Mouse (Mus musculus): ENCODE measurements around the gene Vcp.

DNA sequence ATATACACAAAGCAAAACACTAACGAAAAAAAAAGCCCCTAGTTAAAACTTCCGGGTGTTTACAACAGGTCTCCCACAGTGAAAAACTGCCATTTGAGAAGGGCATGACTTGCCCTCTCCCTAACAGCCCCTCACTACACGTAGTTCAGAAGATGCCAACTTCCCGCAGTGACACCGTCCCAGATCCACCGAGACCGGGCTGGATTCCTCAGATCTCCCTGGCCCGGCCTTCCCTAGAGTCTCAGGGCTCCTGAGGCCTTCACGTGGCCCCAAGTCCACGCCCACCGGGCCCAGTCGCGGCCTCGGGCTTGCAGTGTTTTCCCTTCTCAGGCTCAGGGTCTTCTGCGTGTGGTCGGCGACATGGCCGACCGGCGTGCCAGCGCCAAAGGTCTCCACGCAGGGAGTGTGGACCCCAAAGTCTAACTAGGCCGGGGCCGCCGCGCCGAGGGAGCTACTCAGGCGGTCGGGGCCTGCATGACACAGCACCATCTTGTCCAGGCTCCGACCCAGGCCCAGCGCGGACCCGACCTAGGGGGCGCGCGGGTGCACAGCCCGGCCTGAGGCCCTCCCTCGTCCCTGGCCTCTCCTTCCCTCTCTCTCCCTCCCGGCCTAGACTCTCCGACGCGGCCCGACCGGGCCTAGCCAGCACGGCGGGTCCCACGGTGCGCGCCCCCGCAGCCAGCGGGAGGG lies 711 bp downstream of the Vcp start:
- TF ChIP-seq CTCF (IDR thresholded peaks at IDR 0.05; ENCODE audit: low read depth, low read length) (no peak), POLR2A (IDR thresholded peaks at IDR 0.05; ENCODE audit: borderline replicate concordance, low read depth, low read length) (no peak)
